Mouse (Mus musculus): ENCODE results near the gene Fam168b. TPM values are rescaled to one million over a fixed set of nuclear protein-coding genes. Genes with fewer than 3 reads are reported as not detected.

Fam168b gene
- polyA plus RNA-seq, 1 experiment: 65.3 TPM

DNA sequence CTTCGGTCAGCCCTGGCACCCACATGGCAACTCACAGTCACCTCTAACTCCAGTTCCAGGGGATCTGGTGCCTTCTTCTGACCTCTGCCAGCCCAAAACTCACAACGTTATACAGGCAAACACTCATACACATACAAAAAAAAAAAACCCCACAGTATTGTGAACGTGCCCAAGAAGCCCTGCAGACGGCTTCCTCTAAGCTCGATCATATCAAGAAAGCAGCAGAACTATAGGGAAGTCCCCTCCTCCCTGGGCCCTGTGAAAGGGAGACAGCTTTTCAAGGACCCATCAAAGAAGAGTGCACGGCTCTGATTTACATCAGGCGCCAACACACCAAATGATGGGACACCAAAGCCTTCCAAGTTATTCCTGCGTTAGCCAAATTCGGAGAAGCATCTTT is 17.0 kb downstream of the Fam168b start:
- H3K9me3 ChIP-seq (replicated peaks; ENCODE audit: control insufficient read depth, insufficient read depth, low read length, poor library complexity, severe bottlenecking): no peaks in the 10 kb centered on the region
- no peak overlapping the region for H3K27ac ChIP-seq (ENCODE audit: insufficient read depth, low read length)
- H3K36me3 ChIP-seq (ENCODE audit: control insufficient read depth, insufficient read depth, low read length, poor library complexity, severe bottlenecking): peaks cover 14% of the 10 kb centered on the region; the same call in 1 of the 2 replicates
- H3K27me3 ChIP-seq (ENCODE audit: control insufficient read depth, insufficient read depth, low read length, poor library complexity, severe bottlenecking): no peaks in the 10 kb centered on the region
- H3K9ac ChIP-seq (ENCODE audit: low read depth, poor library complexity, severe bottlenecking): no peak overlapping the region
- peaks cover 3% of the 10 kb centered on the region for H3K4me1 ChIP-seq (ENCODE audit: control insufficient read depth, insufficient read depth, low read length)
- TF ChIP-seq EP300 (IDR thresholded peaks at IDR 0.05; ENCODE audit: insufficient read depth, low read depth, low read length) (no peak), CTCF (IDR thresholded peaks at IDR 0.05; ENCODE audit: low read depth, low read length) (no peak), POLR2A (IDR thresholded peaks at IDR 0.05; ENCODE audit: insufficient read depth, low read length) (no peak)
- no peak overlapping the region for H3K4me3 ChIP-seq (ENCODE audit: low read depth, low read length)

DNA sequence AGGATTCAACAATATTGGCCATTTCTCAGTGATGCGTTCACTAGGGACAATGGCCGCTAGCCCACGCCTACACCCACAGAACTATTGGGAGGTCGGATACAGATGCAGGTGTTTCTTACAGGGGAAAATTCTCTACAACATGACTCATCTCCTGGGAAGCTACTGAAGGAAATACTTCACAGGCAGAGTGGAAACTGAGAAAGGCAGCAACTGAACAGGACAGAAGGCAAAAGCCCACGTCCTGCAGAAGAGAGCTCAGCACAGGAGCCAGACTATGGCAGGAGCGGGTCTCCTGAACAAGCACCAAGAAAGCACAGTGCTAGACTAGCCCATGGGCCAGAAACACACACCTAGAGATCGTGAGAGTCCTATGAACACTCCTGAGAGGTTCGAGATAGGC is 18.7 kb downstream of the Fam168b start:
- no peaks in the 10 kb centered on the region for H3K9me3 ChIP-seq (replicated peaks; ENCODE audit: control insufficient read depth, insufficient read depth, low read length, poor library complexity, severe bottlenecking)
- H3K27ac ChIP-seq (ENCODE audit: insufficient read depth, low read length): no peak overlapping the region
- no peak overlapping the region for H3K9ac ChIP-seq (ENCODE audit: low read depth, poor library complexity, severe bottlenecking)
- TF ChIP-seq EP300 (IDR thresholded peaks at IDR 0.05; ENCODE audit: insufficient read depth, low read depth, low read length): no peak
- no peak for TF ChIP-seq POLR2A (IDR thresholded peaks at IDR 0.05; ENCODE audit: insufficient read depth, low read length)
- TF ChIP-seq CTCF (IDR thresholded peaks at IDR 0.05; ENCODE audit: low read depth, low read length): no peak
- H3K36me3 ChIP-seq (ENCODE audit: control insufficient read depth, insufficient read depth, low read length, poor library complexity, severe bottlenecking): peaks cover 14% of the 10 kb centered on the region; the same call in 1 of the 2 replicates
- H3K4me3 ChIP-seq (ENCODE audit: low read depth, low read length): no peak overlapping the region
- H3K27me3 ChIP-seq (ENCODE audit: control insufficient read depth, insufficient read depth, low read length, poor library complexity, severe bottlenecking): no peaks in the 10 kb centered on the region
- peaks cover 3% of the 10 kb centered on the region for H3K4me1 ChIP-seq (ENCODE audit: control insufficient read depth, insufficient read depth, low read length)

DNA sequence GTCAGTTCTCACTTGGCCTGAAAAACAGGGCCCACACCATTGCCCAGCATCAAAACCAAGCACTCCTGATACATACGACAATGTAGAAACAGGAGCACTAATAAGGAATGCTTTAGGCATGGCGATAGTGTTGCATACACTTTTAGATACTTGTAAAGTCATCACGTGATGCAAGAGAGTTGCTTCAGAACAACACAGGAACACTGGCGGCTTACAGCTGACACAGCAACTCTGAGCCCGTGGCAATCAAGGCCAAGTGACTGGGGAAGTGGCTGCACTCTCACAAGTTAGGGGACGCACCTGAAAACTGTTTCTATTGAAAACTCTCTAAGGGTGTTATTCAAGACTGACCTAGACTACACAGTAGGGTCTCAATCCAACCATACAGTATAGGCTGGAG is 19.5 kb downstream of the Fam168b start:
- H3K9me3 ChIP-seq (replicated peaks; ENCODE audit: control insufficient read depth, insufficient read depth, low read length, poor library complexity, severe bottlenecking): no peaks in the 10 kb centered on the region
- H3K4me3 ChIP-seq (ENCODE audit: low read depth, low read length): no peak overlapping the region
- no peak overlapping the region for H3K9ac ChIP-seq (ENCODE audit: low read depth, poor library complexity, severe bottlenecking)
- no peak overlapping the region for H3K27ac ChIP-seq (ENCODE audit: insufficient read depth, low read length)
- no peaks in the 10 kb centered on the region for H3K27me3 ChIP-seq (ENCODE audit: control insufficient read depth, insufficient read depth, low read length, poor library complexity, severe bottlenecking)
- peaks cover 3% of the 10 kb centered on the region for H3K4me1 ChIP-seq (ENCODE audit: control insufficient read depth, insufficient read depth, low read length)
- peaks cover 11% of the 10 kb centered on the region; the same call in 1 of the 2 replicates for H3K36me3 ChIP-seq (ENCODE audit: control insufficient read depth, insufficient read depth, low read length, poor library complexity, severe bottlenecking)
- TF ChIP-seq POLR2A (IDR thresholded peaks at IDR 0.05; ENCODE audit: insufficient read depth, low read length) (no peak), EP300 (IDR thresholded peaks at IDR 0.05; ENCODE audit: insufficient read depth, low read depth, low read length) (no peak)

- TF ChIP-seq EP300 (IDR thresholded peaks at IDR 0.05; ENCODE audit: insufficient read depth, low read depth, low read length) (no peak), POLR2A (IDR thresholded peaks at IDR 0.05; ENCODE audit: insufficient read depth, low read length) (no peak), CTCF (IDR thresholded peaks at IDR 0.05; ENCODE audit: low read depth, low read length) (no peak)
- Histone ChIP-seq H3K9ac (ENCODE audit: low read depth, poor library complexity, severe bottlenecking) (no peak overlapping the region), H3K9me3 (replicated peaks; ENCODE audit: control insufficient read depth, insufficient read depth, low read length, poor library complexity, severe bottlenecking) (no peaks in the 10 kb centered on the region), H3K36me3 (ENCODE audit: control insufficient read depth, insufficient read depth, low read length, poor library complexity, severe bottlenecking) (peaks cover 16% of the 10 kb centered on the region), H3K4me3 (ENCODE audit: low read depth, low read length) (no peak overlapping the region), H3K27ac (ENCODE audit: insufficient read depth, low read length) (no peak overlapping the region), H3K4me1 (ENCODE audit: control insufficient read depth, insufficient read depth, low read length) (peaks cover 3% of the 10 kb centered on the region), H3K27me3 (ENCODE audit: control insufficient read depth, insufficient read depth, low read length, poor library complexity, severe bottlenecking) (no peaks in the 10 kb centered on the region)
These were observed 20.1 kb downstream of the Fam168b start for GRCm38 (mm10) chr1:34822746-34823145.

- no peak overlapping the region for H3K9ac ChIP-seq (ENCODE audit: low read depth, poor library complexity, severe bottlenecking)
- peaks cover 16% of the 10 kb centered on the region for H3K36me3 ChIP-seq (ENCODE audit: control insufficient read depth, insufficient read depth, low read length, poor library complexity, severe bottlenecking)
- TF ChIP-seq POLR2A (IDR thresholded peaks at IDR 0.05; ENCODE audit: insufficient read depth, low read length) (no peak), EP300 (IDR thresholded peaks at IDR 0.05; ENCODE audit: insufficient read depth, low read depth, low read length) (no peak), CTCF (IDR thresholded peaks at IDR 0.05; ENCODE audit: low read depth, low read length) (no peak)
- no peak overlapping the region for H3K27ac ChIP-seq (ENCODE audit: insufficient read depth, low read length)
- H3K4me1 ChIP-seq (ENCODE audit: control insufficient read depth, insufficient read depth, low read length): peaks cover 3% of the 10 kb centered on the region
- no peaks in the 10 kb centered on the region for H3K27me3 ChIP-seq (ENCODE audit: control insufficient read depth, insufficient read depth, low read length, poor library complexity, severe bottlenecking)
- no peaks in the 10 kb centered on the region for H3K9me3 ChIP-seq (replicated peaks; ENCODE audit: control insufficient read depth, insufficient read depth, low read length, poor library complexity, severe bottlenecking)
- H3K4me3 ChIP-seq (ENCODE audit: low read depth, low read length): no peak overlapping the region
These were observed 20.9 kb downstream of the Fam168b start for GRCm38 (mm10) chr1:34822003-34822402.

- H3K4me3 ChIP-seq (ENCODE audit: low read depth, low read length): no peak overlapping the region
- H3K4me1 ChIP-seq (ENCODE audit: control insufficient read depth, insufficient read depth, low read length): peaks cover 3% of the 10 kb centered on the region
- no peaks in the 10 kb centered on the region for H3K27me3 ChIP-seq (ENCODE audit: control insufficient read depth, insufficient read depth, low read length, poor library complexity, severe bottlenecking)
- TF ChIP-seq POLR2A (IDR thresholded peaks at IDR 0.05; ENCODE audit: insufficient read depth, low read length) (no peak), EP300 (IDR thresholded peaks at IDR 0.05; ENCODE audit: insufficient read depth, low read depth, low read length) (no peak), CTCF (IDR thresholded peaks at IDR 0.05; ENCODE audit: low read depth, low read length) (no peak)
- peaks cover 16% of the 10 kb centered on the region for H3K36me3 ChIP-seq (ENCODE audit: control insufficient read depth, insufficient read depth, low read length, poor library complexity, severe bottlenecking)
- no peak overlapping the region for H3K9ac ChIP-seq (ENCODE audit: low read depth, poor library complexity, severe bottlenecking)
- H3K27ac ChIP-seq (ENCODE audit: insufficient read depth, low read length): no peak overlapping the region
- no peaks in the 10 kb centered on the region for H3K9me3 ChIP-seq (replicated peaks; ENCODE audit: control insufficient read depth, insufficient read depth, low read length, poor library complexity, severe bottlenecking)
These were observed 21.5 kb downstream of the Fam168b start for GRCm38 (mm10) chr1:34821411-34821810.
